Mouse (Mus musculus): ENCODE results near the gene Epb41l2.

DNA sequence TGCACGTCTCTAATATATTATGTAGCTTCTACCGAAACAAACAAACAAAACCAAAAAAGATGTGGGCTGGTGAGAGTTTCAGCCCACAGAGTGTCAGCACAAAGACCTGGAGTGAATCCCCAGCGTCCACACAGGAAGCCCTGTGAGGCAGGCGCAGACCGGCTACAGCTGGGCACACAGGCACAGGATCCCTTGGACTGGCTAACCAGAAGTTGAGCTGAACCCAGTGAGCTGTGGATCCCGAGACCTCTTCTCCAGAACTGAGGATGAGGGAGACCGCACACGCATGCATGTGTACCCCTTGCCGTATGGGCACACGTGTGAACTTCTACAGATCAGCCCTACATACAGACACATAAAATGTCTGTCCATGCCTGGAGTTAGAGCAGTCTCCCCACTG, 94.2 kb downstream of the Epb41l2 start:
- TF ChIP-seq POLR2A (IDR thresholded peaks at IDR 0.05; ENCODE audit: insufficient read depth, low read length) (no peak), CTCF (IDR thresholded peaks at IDR 0.05; ENCODE audit: low read depth, low read length) (no peak), EP300 (IDR thresholded peaks at IDR 0.05; ENCODE audit: insufficient read depth, low read depth, low read length) (no peak)

All from ES-Bruce4 (cell line).